14 mouse cellular contexts compared by ENCODE assay signal in genomic region chr14:30734665-30735064, GRCm38 (mm10).
"Had no signal": no experiment of that assay in that cellular context is flagged by ENCODE, and none has a peak within 500 bp of the region (broad histone marks: within the 10 kb centered on the region; RNA-seq: fewer than 3 reads in every experiment).

No protein-coding gene starts in this region.

- ATAC-seq: midbrain, embryonic 16.5 days had no signal

- H3K27me3 ChIP-seq: neural tube, embryonic 13.5 days; stomach, embryonic 15.5 days had no signal

- H3K9ac ChIP-seq: lung, embryonic 14.5 days; neural tube, embryonic 13.5 days; stomach, embryonic 15.5 days had no signal

- H3K4me3 ChIP-seq: midbrain, embryonic 10.5 days; myocyte; neural tube, embryonic 13.5 days; stomach, embryonic 15.5 days had no signal

- H3K36me3 ChIP-seq: midbrain, embryonic 10.5 days; neural tube, embryonic 13.5 days; stomach, embryonic 15.5 days had no signal

- H3K4me2 ChIP-seq: lung, embryonic 14.5 days; neural tube, embryonic 13.5 days; stomach, embryonic 15.5 days had no signal

- DNase-seq: lung, adult 18-20 months; lung, embryonic 14.5 days; lung, postnatal 10 days; lung, postnatal 4 days; midbrain, embryonic 14.5 days; right cerebral cortex, postnatal 14 days; thymus, adult 2 months; thymus, postnatal 25 days had no signal

- H3K4me1 ChIP-seq: midbrain, embryonic 10.5 days; neural tube, embryonic 13.5 days; stomach, embryonic 15.5 days had no signal

- H3K9me3 ChIP-seq: midbrain, embryonic 10.5 days; neural tube, embryonic 13.5 days; stomach, embryonic 15.5 days had no signal

- H3K27ac ChIP-seq: midbrain, embryonic 10.5 days; neural tube, embryonic 13.5 days; stomach, embryonic 15.5 days; stomach, postnatal 0 days had no signal
